Mouse (Mus musculus) forebrain, embryonic 13.5 days (tissue): ENCODE results near the gene Nod1. TPM values are rescaled to one million over a fixed set of nuclear protein-coding genes. Genes with fewer than 3 reads are reported as not detected.

Experiments
- ATAC-seq: fragments of 200-750 bp; cut with Nextera tagmentation; 2 replicates; pipeline ENCODE4 v1.8.0; 2017
- H3K27ac ChIP-seq: fragments of 300-500 bp; sonication (generic); 2 replicates; pipeline ENCODE4 v1.5.1; 2015; ENCODE audit warnings: inconsistent platforms, mild to moderate bottlenecking, moderate library complexity
- H3K27me3 ChIP-seq: fragments of 300-500 bp; sonication (generic); 2 replicates; pipeline ENCODE4 v1.6.1; 2015; ENCODE audit warnings: mild to moderate bottlenecking, inconsistent platforms
- H3K36me3 ChIP-seq: fragments of 300-500 bp; sonication (generic); 2 replicates; pipeline ENCODE4 v1.6.1; 2015; ENCODE audit warnings: mild to moderate bottlenecking, inconsistent platforms; ENCODE audit not compliant: poor library complexity, severe bottlenecking
- H3K4me1 ChIP-seq: fragments of 300-500 bp; sonication (generic); 2 replicates; pipeline ENCODE4 v1.6.1; 2015; ENCODE audit warnings: inconsistent platforms
- H3K4me2 ChIP-seq: fragments of 300-500 bp; sonication (generic); 2 replicates; pipeline ENCODE4 v1.6.1; 2015; ENCODE audit warnings: inconsistent platforms, mild to moderate bottlenecking, moderate library complexity
- H3K4me3 ChIP-seq: fragments of 300-500 bp; sonication (generic); 2 replicates; pipeline ENCODE4 v1.5.1; 2015; ENCODE audit warnings: mild to moderate bottlenecking, inconsistent platforms
- H3K9ac ChIP-seq: fragments of 300-500 bp; sonication (generic); 2 replicates; pipeline ENCODE4 v1.6.1; 2015; ENCODE audit warnings: mild to moderate bottlenecking, inconsistent platforms
- H3K9me3 ChIP-seq: fragments of 300-500 bp; sonication (generic); replicated peaks from 2 replicates; pipeline ENCODE4 v1.6.1; 2016; ENCODE audit warnings: inconsistent platforms
- WGBS: fragments of 180-500 bp; shearing (Covaris S2); methylation state at CpG from one replicate; pipeline ENCODE4 v1.1.7; 2015; 5-methylcytosine and 5-hydroxymethylcytosine counted together
- polyA plus RNA-seq: library from polyadenylated mRNA; unstranded; fragments of >200 nt; fragmentation: Nextera tagmentation; extraction: Ambion mirVana; gene quantifications from 2 replicates; pipeline ENCODE4 v1.2.1, GENCODE M21; 2015

The Nod1 gene
- polyA plus RNA-seq, 1 experiment from 2014 or later = 1.6 TPM

- Histone ChIP-seq H3K27me3 (no peaks in the 10 kb centered on the region), H3K4me3 (no peak overlapping the region), H3K4me1 (no peaks in the 10 kb centered on the region), H3K4me2 (no peak overlapping the region), H3K9ac (no peak overlapping the region), H3K9me3 (peaks cover 3% of the 10 kb centered on the region; the same call in 1 of the 2 replicates), H3K27ac (no peak overlapping the region), H3K36me3 (no peaks in the 10 kb centered on the region)
- ATAC-seq = no peak
- 89% methylated on average over 3 of the region's 3 CpGs for WGBS
Observed at GRCm38 (mm10) chr6:54952542-54952941, 19.9 kb downstream of the Nod1 start.

- Histone ChIP-seq H3K4me1 (no peaks in the 10 kb centered on the region), H3K9me3 (peaks cover 3% of the 10 kb centered on the region; the same call in 1 of the 2 replicates), H3K36me3 (no peaks in the 10 kb centered on the region), H3K4me2 (no peak overlapping the region), H3K27me3 (peaks cover 11% of the 10 kb centered on the region), H3K4me3 (no peak overlapping the region), H3K9ac (no peak overlapping the region), H3K27ac (no peak overlapping the region)
- 84% methylated on average over 5 of the region's 5 CpGs for WGBS
- ATAC-seq = no peak
Observed at GRCm38 (mm10) chr6:54948682-54949081, 23.7 kb downstream of the Nod1 start.

GRCm38 (mm10) chr6:54946241-54946953 lies 26.0 kb downstream of the Nod1 start:
- ATAC-seq = no peak
- Histone ChIP-seq H3K4me3 (no peak overlapping the region), H3K27ac (no peak overlapping the region), H3K9ac (no peak overlapping the region), H3K4me2 (no peak overlapping the region), H3K36me3 (no peaks in the 10 kb centered on the region), H3K9me3 (no peaks in the 10 kb centered on the region), H3K27me3 (peaks cover 23% of the 10 kb centered on the region), H3K4me1 (no peaks in the 10 kb centered on the region)
- 77% methylated on average over 4 of the region's 4 CpGs for WGBS

- Histone ChIP-seq H3K9ac (no peak overlapping the region), H3K4me1 (peaks cover 6% of the 10 kb centered on the region; the same call in 1 of the 2 replicates), H3K27ac (no peak overlapping the region), H3K9me3 (no peaks in the 10 kb centered on the region), H3K4me2 (no peak overlapping the region), H3K36me3 (no peaks in the 10 kb centered on the region), H3K4me3 (no peak overlapping the region), H3K27me3 (peaks cover 23% of the 10 kb centered on the region)
- ATAC-seq = no peak
- WGBS = 85% methylated on average over 16 of the region's 16 CpGs
Observed at GRCm38 (mm10) chr6:54944551-54944950, 27.9 kb downstream of the Nod1 start.

- Histone ChIP-seq H3K27me3 (peaks cover 23% of the 10 kb centered on the region), H3K4me3 (no peak overlapping the region), H3K36me3 (no peaks in the 10 kb centered on the region), H3K27ac (no peak overlapping the region), H3K9ac (no peak overlapping the region), H3K4me2 (0 out of 2 replicates have a peak overlapping the region, but pooled peaks have one; percentile 3), H3K4me1 (peaks cover 6% of the 10 kb centered on the region; the same call in 1 of the 2 replicates), H3K9me3 (no peaks in the 10 kb centered on the region)
- WGBS = 62% methylated on average over 24 of the region's 24 CpGs
- ATAC-seq = peak; percentile 27; the same call in 1 of the 2 replicates
Observed at GRCm38 (mm10) chr6:54943753-54944152, 28.7 kb downstream of the Nod1 start.

- Histone ChIP-seq H3K27ac (no peak overlapping the region), H3K9ac (no peak overlapping the region), H3K36me3 (no peaks in the 10 kb centered on the region), H3K27me3 (peaks cover 23% of the 10 kb centered on the region), H3K4me3 (no peak overlapping the region), H3K4me1 (peaks cover 6% of the 10 kb centered on the region; the same call in 1 of the 2 replicates), H3K4me2 (no peak overlapping the region), H3K9me3 (no peaks in the 10 kb centered on the region)
- 65% methylated on average over 16 of the region's 16 CpGs for WGBS
- no peak for ATAC-seq
Observed at GRCm38 (mm10) chr6:54943292-54943691, 29.1 kb downstream of the Nod1 start.

GRCm38 (mm10) chr6:54941149-54941548 lies 31.3 kb downstream of the Nod1 start:
- H3K4me3 ChIP-seq = no peak overlapping the region
- no peak overlapping the region for H3K9ac ChIP-seq
- H3K9me3 ChIP-seq = no peaks in the 10 kb centered on the region
- no peak overlapping the region for H3K27ac ChIP-seq
- no peak for ATAC-seq
- peaks cover 23% of the 10 kb centered on the region for H3K27me3 ChIP-seq
- peaks cover 6% of the 10 kb centered on the region; the same call in 1 of the 2 replicates for H3K4me1 ChIP-seq
- H3K36me3 ChIP-seq = no peaks in the 10 kb centered on the region
- WGBS = 93% methylated on average over 6 of the region's 6 CpGs
- H3K4me2 ChIP-seq = no peak overlapping the region

- Histone ChIP-seq H3K27me3 (peaks cover 23% of the 10 kb centered on the region), H3K4me3 (no peak overlapping the region), H3K36me3 (no peaks in the 10 kb centered on the region), H3K4me2 (no peak overlapping the region), H3K9ac (no peak overlapping the region), H3K27ac (no peak overlapping the region), H3K4me1 (peaks cover 6% of the 10 kb centered on the region; the same call in 1 of the 2 replicates), H3K9me3 (no peaks in the 10 kb centered on the region)
- WGBS = 67% methylated on average over 7 of the region's 7 CpGs
- no peak for ATAC-seq
Observed at GRCm38 (mm10) chr6:54940126-54940525, 32.3 kb downstream of the Nod1 start.

- Histone ChIP-seq H3K36me3 (no peaks in the 10 kb centered on the region), H3K9me3 (no peaks in the 10 kb centered on the region), H3K27ac (no peak overlapping the region), H3K4me2 (no peak overlapping the region), H3K4me3 (no peak overlapping the region), H3K9ac (no peak overlapping the region), H3K4me1 (peaks cover 6% of the 10 kb centered on the region; the same call in 1 of the 2 replicates), H3K27me3 (peaks cover 20% of the 10 kb centered on the region)
- ATAC-seq = no peak
- WGBS = 67% methylated on average over 4 of the region's 4 CpGs
Observed at GRCm38 (mm10) chr6:54939631-54940030, 32.8 kb downstream of the Nod1 start.

GRCm38 (mm10) chr6:54936496-54936895 lies 35.9 kb downstream of the Nod1 start:
- Histone ChIP-seq H3K4me3 (no peak overlapping the region), H3K27ac (no peak overlapping the region), H3K4me1 (peaks cover 6% of the 10 kb centered on the region; the same call in 1 of the 2 replicates), H3K4me2 (no peak overlapping the region), H3K27me3 (no peaks in the 10 kb centered on the region), H3K9me3 (no peaks in the 10 kb centered on the region), H3K36me3 (no peaks in the 10 kb centered on the region), H3K9ac (no peak overlapping the region)
- WGBS = 87% methylated on average over 2 of the region's 2 CpGs
- ATAC-seq = no peak

GRCm38 (mm10) chr6:54934930-54935329 lies 37.5 kb downstream of the Nod1 start:
- ATAC-seq = no peak
- peaks cover 3% of the 10 kb centered on the region; the same call in 1 of the 2 replicates for H3K4me1 ChIP-seq
- H3K36me3 ChIP-seq = no peaks in the 10 kb centered on the region
- H3K4me3 ChIP-seq = no peak overlapping the region
- H3K27ac ChIP-seq = no peak overlapping the region
- no peak overlapping the region for H3K9ac ChIP-seq
- no peaks in the 10 kb centered on the region for H3K27me3 ChIP-seq
- H3K9me3 ChIP-seq = no peaks in the 10 kb centered on the region
- WGBS = 83% methylated on average over 5 of the region's 5 CpGs
- H3K4me2 ChIP-seq = no peak overlapping the region

GRCm38 (mm10) chr6:54934313-54934712 lies 38.1 kb downstream of the Nod1 start:
- H3K4me3 ChIP-seq = no peak overlapping the region
- WGBS = 90% methylated on average over 8 of the region's 8 CpGs
- no peak overlapping the region for H3K27ac ChIP-seq
- H3K9ac ChIP-seq = no peak overlapping the region
- no peaks in the 10 kb centered on the region for H3K36me3 ChIP-seq
- H3K9me3 ChIP-seq = no peaks in the 10 kb centered on the region
- H3K27me3 ChIP-seq = no peaks in the 10 kb centered on the region
- no peaks in the 10 kb centered on the region for H3K4me1 ChIP-seq
- ATAC-seq = no peak
- no peak overlapping the region for H3K4me2 ChIP-seq
